Mouse (Mus musculus) CH12.LX (cell line): ENCODE results near the gene Akap1. TPM values are rescaled to one million over a fixed set of nuclear protein-coding genes. Genes with fewer than 3 reads are reported as not detected.

Source experiments
- DNase-seq: peaks from one replicate; pipeline ENCODE4 v3.0.0-alpha.2; 2013; ENCODE audit errors: extremely low read depth
- H3K27ac ChIP-seq: 2 replicates; pipeline ENCODE4 v1.5.1; 2012; ENCODE audit warnings: low read depth, mild to moderate bottlenecking, control low read depth, moderate library complexity; ENCODE audit not compliant: insufficient read depth
- H3K27me3 ChIP-seq: replicated peaks from 2 replicates; pipeline ENCODE3; 2012; ENCODE audit warnings: inconsistent platforms
- H3K36me3 ChIP-seq, 2 experiments: replicated peaks in 1 of 2; 2 replicates each; pipeline versions ENCODE3 to v1.6.1; 2012; ENCODE audit warnings: inconsistent platforms in 1 of 2, low read length in 1 of 2, mild to moderate bottlenecking in 1 of 2, mixed read lengths in 1 of 2, moderate library complexity in 1 of 2; ENCODE audit not compliant: control insufficient read depth in 1 of 2, insufficient read depth in 1 of 2
- H3K4me1 ChIP-seq, 2 experiments: 2 replicates each; pipeline ENCODE4 v1.6.1; 2012; ENCODE audit warnings: inconsistent platforms in 1 of 2, moderate library complexity in 1 of 2; ENCODE audit not compliant: insufficient read depth in 2 of 2, control insufficient read depth in 1 of 2
- H3K4me2 ChIP-seq: 2 replicates; pipeline ENCODE4 v1.6.1; 2012; ENCODE audit warnings: low read depth, mild to moderate bottlenecking, control low read depth; ENCODE audit not compliant: poor library complexity, insufficient read depth, severe bottlenecking
- H3K4me3 ChIP-seq, 3 experiments: fragments of 150-350 bp in 1 of 3; sonication (generic) in 1 of 3; replicated peaks in 1 of 3; 2 replicates each; pipeline versions ENCODE3 to v1.5.1; 2011 to 2012; ENCODE audit warnings: low read depth in 2 of 3, low read length in 2 of 3, mild to moderate bottlenecking in 2 of 3, moderate library complexity in 2 of 3, control low read depth in 1 of 3, improper control_type of control experiment in 1 of 3, inconsistent platforms in 1 of 3, mixed read lengths in 1 of 3; ENCODE audit not compliant: poor library complexity in 1 of 3
- H3K79me2 ChIP-seq: replicated peaks from 2 replicates; pipeline ENCODE4 v1.6.1; 2012; ENCODE audit warnings: mild to moderate bottlenecking, moderate library complexity; ENCODE audit not compliant: control insufficient read depth, poor library complexity, insufficient read depth, severe bottlenecking; ENCODE audit errors: extremely low read depth
- H3K9ac ChIP-seq: 2 replicates; pipeline ENCODE4 v1.6.1; 2012; ENCODE audit warnings: low read depth, mild to moderate bottlenecking, control low read depth, moderate library complexity; ENCODE audit not compliant: insufficient read depth
- H3K9me3 ChIP-seq: replicated peaks from 2 replicates; pipeline ENCODE3; 2012; ENCODE audit warnings: low read length, inconsistent platforms, mixed read lengths
- BHLHE40 ChIP-seq: IDR thresholded peaks from 2 replicates; pipeline ENCODE4 v1.6.1; 2011; ENCODE audit warnings: mild to moderate bottlenecking, low read depth, low read length, improper control_type of control experiment
- ELF1 ChIP-seq: IDR thresholded peaks from 2 replicates; pipeline ENCODE4 v1.6.1; 2014; ENCODE audit warnings: low read depth, mild to moderate bottlenecking, inconsistent platforms, low read length, improper control_type of control experiment
- ETS1 ChIP-seq: conservative IDR thresholded peaks from 2 replicates; pipeline ENCODE4 v1.6.1; 2012; ENCODE audit warnings: low read depth, mild to moderate bottlenecking, inconsistent platforms, low read length, improper control_type of control experiment, moderate library complexity
- JUN ChIP-seq: IDR thresholded peaks from 2 replicates; pipeline ENCODE4 v1.6.1; 2011; ENCODE audit warnings: low read depth, mild to moderate bottlenecking, low read length, improper control_type of control experiment, moderate library complexity; ENCODE audit not compliant: insufficient read depth
- JUND ChIP-seq: conservative IDR thresholded peaks from 2 replicates; pipeline ENCODE4 v1.6.1; 2011; ENCODE audit warnings: low read depth, low read length, improper control_type of control experiment
- KAT2A ChIP-seq: IDR thresholded peaks from 2 replicates; pipeline ENCODE4 v1.6.1; 2012; ENCODE audit warnings: low read length, improper control_type of control experiment, inconsistent platforms; ENCODE audit not compliant: insufficient replicate concordance
- MEF2A ChIP-seq: IDR thresholded peaks from 2 replicates; pipeline ENCODE4 v1.6.1; 2014; ENCODE audit warnings: low read depth, mild to moderate bottlenecking, inconsistent platforms, low read length, improper control_type of control experiment, borderline replicate concordance
- MYC ChIP-seq: IDR thresholded peaks from 2 replicates; pipeline ENCODE4 v1.6.1; 2011; ENCODE audit warnings: low read depth, mild to moderate bottlenecking, improper control_type of control experiment, low read length
- NRF1 ChIP-seq: IDR thresholded peaks from 2 replicates; pipeline ENCODE4 v1.6.1; 2014; ENCODE audit warnings: low read depth, mild to moderate bottlenecking, inconsistent platforms, low read length, improper control_type of control experiment, moderate library complexity
- POLR2A ChIP-seq: IDR thresholded peaks from 2 replicates; pipeline ENCODE4 v1.6.1; 2011; ENCODE audit warnings: low read depth, mild to moderate bottlenecking, improper control_type of control experiment, low read length
- POLR2AphosphoS2 ChIP-seq: IDR thresholded peaks from 2 replicates; pipeline ENCODE4 v1.6.1; 2011; ENCODE audit warnings: low read depth, low read length, improper control_type of control experiment
- RAD21 ChIP-seq: IDR thresholded peaks from 2 replicates; pipeline ENCODE4 v1.6.1; 2011; ENCODE audit warnings: low read depth, mild to moderate bottlenecking, low read length, improper control_type of control experiment, moderate library complexity
- RCOR1 ChIP-seq: conservative IDR thresholded peaks from 2 replicates; pipeline ENCODE4 v1.6.1; 2012; ENCODE audit warnings: low read depth, mild to moderate bottlenecking, inconsistent platforms, low read length, improper control_type of control experiment
- SMC3 ChIP-seq: IDR thresholded peaks from 2 replicates; pipeline ENCODE4 v1.6.1; 2011; ENCODE audit warnings: low read depth, low read length, improper control_type of control experiment
- TBP ChIP-seq: conservative IDR thresholded peaks from 2 replicates; pipeline ENCODE4 v1.6.1; 2011; ENCODE audit warnings: low read depth, low read length, improper control_type of control experiment
- UBTF ChIP-seq: IDR thresholded peaks from 2 replicates; pipeline ENCODE4 v1.6.1; 2012; ENCODE audit warnings: low read depth, mild to moderate bottlenecking, inconsistent platforms, low read length, improper control_type of control experiment, moderate library complexity
- USF2 ChIP-seq: conservative IDR thresholded peaks from 2 replicates; pipeline ENCODE4 v1.6.1; 2011; ENCODE audit warnings: low read depth, low read length, improper control_type of control experiment
- ZC3H11A ChIP-seq: IDR thresholded peaks from 2 replicates; pipeline ENCODE4 v1.6.1; 2012; ENCODE audit warnings: low read depth, mild to moderate bottlenecking, inconsistent platforms, low read length, improper control_type of control experiment
- ZMIZ1 ChIP-seq: IDR thresholded peaks from 2 replicates; pipeline ENCODE4 v1.6.1; 2012; ENCODE audit warnings: low read depth, mild to moderate bottlenecking, inconsistent platforms, low read length, improper control_type of control experiment
- ZNF384 ChIP-seq: IDR thresholded peaks from 2 replicates; pipeline ENCODE4 v1.6.1; 2012; ENCODE audit warnings: low read depth, low read length, improper control_type of control experiment, inconsistent platforms
- dilution Hi-C: fragments of 300-500 bp; cut with MboI; formaldehyde crosslinking; loops from 2 replicates; pipeline ENCODE4 v1.14.3; 2020; ENCODE audit warnings: low sequenced_read_pairs; ENCODE audit not compliant: extremely low pct_unique_long_range_greater_than_20kb, extremely low pct_ligation_motif_present
- in situ Hi-C: fragments of 300-500 bp; cut with MboI; formaldehyde crosslinking; loops from 3 replicates; pipeline ENCODE4 v1.14.3; 2019; ENCODE audit warnings: low sequenced_read_pairs, low pct_ligation_motif_present, low pct_unique_long_range_greater_than_20kb, mixed read lengths
- polyA plus RNA-seq: library from polyadenylated mRNA; unstranded; fragments of >175 nt; gene quantifications from 2 replicates; pipeline ENCODE4 v1.2.1, GENCODE M21; 2012; ENCODE audit warnings: low read depth; ENCODE audit not compliant: insufficient read length
- total RNA-seq, 2 experiments: library from RNA; depleted of rRNA; stranded (reverse); fragments of 300-350 nt in 1 of 2; fragments of >200 nt in 1 of 2; gene quantifications; 2 replicates each; pipeline ENCODE4 v1.2.3; 2012 to 2014

Gene Akap1
- total and polyA plus RNA-seq, 3 experiments, result 46.4 to 54.8 (median 51.6) TPM

DNA sequence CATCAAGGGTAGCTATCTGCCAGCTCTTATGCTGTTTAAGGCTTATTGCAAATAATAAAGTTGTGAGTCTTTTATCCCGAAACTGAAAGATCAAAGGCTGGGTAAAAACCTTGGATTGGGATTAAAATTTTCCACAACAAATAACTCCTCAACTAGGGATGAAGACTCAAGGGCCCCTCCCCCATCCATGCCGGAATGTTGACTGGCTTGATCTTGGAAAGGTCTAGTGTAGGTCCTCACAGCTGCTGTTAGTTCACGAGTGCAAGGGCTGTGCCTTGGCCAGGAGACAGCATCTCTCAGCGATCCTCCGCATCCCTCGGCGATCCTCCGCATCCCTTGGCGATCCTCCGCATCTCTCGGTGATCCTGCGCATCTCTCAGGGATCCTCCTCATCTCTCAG lies 13.6 kb upstream of the Akap1 start:
- in situ Hi-C loops (no loop called here), dilution Hi-C loops (no loop called here)
- Histone ChIP-seq H3K4me3 (no peak overlapping the region), H3K36me3 (no peaks in the 10 kb centered on the region), H3K79me2 (no peaks in the 10 kb centered on the region), H3K9ac (no peak overlapping the region), H3K27ac (no peak overlapping the region), H3K27me3 (no peaks in the 10 kb centered on the region), H3K9me3 (no peaks in the 10 kb centered on the region), H3K4me2 (no peak overlapping the region), H3K4me1 (peaks cover 0 to 6% of the 10 kb centered on the region in 2 experiments; a peak in 1 of 4 replicates)
- TF ChIP-seq KAT2A (no peak), ZMIZ1 (no peak), NRF1 (no peak), ETS1 (no peak), MYC (no peak), TBP (no peak), JUND (no peak), UBTF (no peak), ELF1 (no peak), JUN (no peak), SMC3 (no peak), RCOR1 (no peak), ZC3H11A (no peak), ZNF384 (no peak), POLR2A (no peak), USF2 (no peak), BHLHE40 (no peak), RAD21 (no peak), POLR2AphosphoS2 (no peak)
- DNase-seq, result no peak

DNA sequence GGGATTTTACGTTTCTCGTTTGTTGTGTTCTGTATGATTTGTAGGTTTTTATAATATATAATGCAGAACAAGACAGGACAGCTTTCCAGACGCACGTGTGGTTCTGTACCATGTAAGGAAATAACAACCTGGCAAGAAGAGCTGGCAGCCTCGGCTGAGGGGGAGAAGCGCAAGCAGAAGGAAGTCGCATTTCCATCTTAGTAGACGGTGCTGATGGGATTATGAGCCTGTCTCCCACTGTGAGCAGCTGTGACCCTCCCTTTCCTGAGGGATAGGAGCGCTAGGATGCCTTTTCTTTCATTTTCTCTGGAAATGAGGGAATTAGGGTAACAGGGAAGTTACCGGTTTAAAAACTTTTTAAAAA lies 9.3 kb upstream of the Akap1 start:
- Histone ChIP-seq H3K4me1 (peaks cover 0 to 13% of the 10 kb centered on the region in 2 experiments; a peak in 2 of 4 replicates), H3K9ac (0 out of 2 replicates have a peak overlapping the region, but pooled peaks have one; percentile 21), H3K4me2 (peak overlapping the region; percentile 86), H3K9me3 (no peaks in the 10 kb centered on the region), H3K36me3 (no peaks in the 10 kb centered on the region), H3K79me2 (no peaks in the 10 kb centered on the region), H3K27me3 (peaks cover 5% of the 10 kb centered on the region), H3K27ac (no peak overlapping the region), H3K4me3 (peak overlapping the region in 1 of 3 experiments; percentile 29)
- in situ Hi-C loops, result no loop called here
- TF ChIP-seq MEF2A (no peak), NRF1 (no peak)
- no peak for DNase-seq
- dilution Hi-C loops, result no loop called here
